Mouse (Mus musculus) brain, embryonic 14.5 days (tissue): ENCODE data around the gene Pign.

Experiments
- CTCF ChIP-seq: fragments of 200-500 bp; IDR thresholded peaks from 2 replicates; pipeline ENCODE4 v1.5.1; 2012; ENCODE audit warnings: inconsistent platforms, mild to moderate bottlenecking, moderate library complexity, borderline replicate concordance; ENCODE audit not compliant: insufficient read depth, insufficient read length; ENCODE audit errors: extremely low read depth
- POLR2A ChIP-seq: fragments of 200-500 bp; IDR thresholded peaks from 2 replicates; pipeline ENCODE4 v1.6.1; 2012; ENCODE audit warnings: mild to moderate bottlenecking, inconsistent platforms, borderline replicate concordance; ENCODE audit not compliant: poor library complexity, insufficient read depth, insufficient read length, severe bottlenecking; ENCODE audit errors: extremely low read depth

GRCm38 (mm10) chr1:105588697-105589096, 74.8 kb downstream of the Pign start:
- TF ChIP-seq POLR2A (no peak), CTCF (no peak)
